Mouse (Mus musculus) liver, postnatal 0 days (tissue): ENCODE data around the gene Borcs8. TPM values are rescaled to one million over a fixed set of nuclear protein-coding genes. Genes with fewer than 3 reads are reported as not detected.
A peak's percentile ranks its signal among the peaks of the same experiment; 100 is the strongest.

ENCODE experiments used
- ATAC-seq: fragments of 200-750 bp; cut with Nextera tagmentation; 2 replicates; pipeline ENCODE4 v1.8.0; 2017; ENCODE audit warnings: mild to moderate bottlenecking, moderate library complexity
- DNase-seq: peaks from one replicate; pipeline ENCODE4 v3.0.0-alpha.2; 2016
- H3K27ac ChIP-seq: fragments of 300-500 bp; sonication (generic); 2 replicates; pipeline ENCODE4 v1.5.1; 2014; ENCODE audit warnings: antibody characterized with exemption, moderate library complexity, mild to moderate bottlenecking, low read depth
- H3K27me3 ChIP-seq: fragments of 300-500 bp; sonication (generic); 2 replicates; pipeline ENCODE4 v1.6.1; 2014; ENCODE audit warnings: low read length, control low read depth, mixed read lengths; ENCODE audit not compliant: insufficient read depth
- H3K36me3 ChIP-seq: fragments of 300-500 bp; sonication (generic); replicated peaks from 2 replicates; pipeline ENCODE4 v1.6.1; 2014; ENCODE audit warnings: mild to moderate bottlenecking, control low read depth, low read length, moderate library complexity, mixed read lengths; ENCODE audit not compliant: insufficient read depth
- H3K4me1 ChIP-seq: fragments of 300-500 bp; sonication (generic); 2 replicates; pipeline ENCODE4 v1.6.1; 2014; ENCODE audit warnings: antibody characterized with exemption, mild to moderate bottlenecking, control low read depth; ENCODE audit not compliant: insufficient read depth
- H3K4me2 ChIP-seq: fragments of 300-500 bp; sonication (generic); 2 replicates; pipeline ENCODE4 v1.6.1; 2014; ENCODE audit warnings: low read depth, mild to moderate bottlenecking, low read length, moderate library complexity, mixed read lengths
- H3K4me3 ChIP-seq: fragments of 300-500 bp; sonication (generic); 2 replicates; pipeline ENCODE4 v1.5.1; 2014; ENCODE audit warnings: low read depth, low read length
- H3K9ac ChIP-seq: fragments of 300-500 bp; sonication (generic); replicated peaks from 2 replicates; pipeline ENCODE4 v1.6.1; 2014; ENCODE audit warnings: mild to moderate bottlenecking, moderate library complexity
- H3K9me3 ChIP-seq: fragments of 300-500 bp; sonication (generic); 2 replicates; pipeline ENCODE4 v1.6.1; 2016; ENCODE audit warnings: mild to moderate bottlenecking, control low read depth, low read length, mixed read lengths
- CTCF ChIP-seq: sonication (generic); IDR thresholded peaks from 2 replicates; pipeline ENCODE4 v1.5.1; 2016; ENCODE audit warnings: antibody characterized with exemption, low read depth
- EP300 ChIP-seq: IDR thresholded peaks from 2 replicates; pipeline ENCODE4 v1.6.1; 2016; ENCODE audit warnings: antibody characterized with exemption, low read depth, mild to moderate bottlenecking
- WGBS: fragments of 180-500 bp; shearing (Covaris S2); extraction: QIAGEN DNeasy Blood & Tissue Kit; methylation state at CpG from one replicate; pipeline ENCODE4 v1.1.7; 2014; ENCODE audit not compliant: insufficient replicate concordance; 5-methylcytosine and 5-hydroxymethylcytosine counted together
- polyA plus RNA-seq: library from polyadenylated mRNA; unstranded; fragments of >200 nt; fragmentation: Nextera tagmentation; extraction: Ambion mirVana; gene quantifications from 2 replicates; pipeline ENCODE4 v1.2.1, GENCODE M21; 2015

The Borcs8 gene
- polyA plus RNA-seq, 1 experiment from 2014 or later: 18.8 TPM

GRCm38 (mm10) chr8:70110451-70110850 lies 28.8 kb upstream of the Borcs8 start:
- ATAC-seq (no peak), DNase-seq (no peak)
- Histone ChIP-seq H3K4me3 (no peak overlapping the region), H3K9me3 (no peaks in the 10 kb centered on the region), H3K9ac (no peak overlapping the region), H3K27ac (no peak overlapping the region), H3K4me1 (no peaks in the 10 kb centered on the region), H3K27me3 (peaks cover 57% of the 10 kb centered on the region), H3K4me2 (no peak overlapping the region), H3K36me3 (no peaks in the 10 kb centered on the region)
- WGBS: 54% methylated on average over 2 of the region's 2 CpGs
- no peak for TF ChIP-seq EP300
- TF ChIP-seq CTCF: no peak

- H3K4me3 ChIP-seq: no peak overlapping the region
- no peak overlapping the region for H3K4me2 ChIP-seq
- 48% methylated on average over 23 of the region's 23 CpGs for WGBS
- no peak for DNase-seq
- H3K4me1 ChIP-seq: no peaks in the 10 kb centered on the region
- no peak for ATAC-seq
- H3K36me3 ChIP-seq: no peaks in the 10 kb centered on the region
- peaks cover 58% of the 10 kb centered on the region for H3K27me3 ChIP-seq
- H3K9me3 ChIP-seq: no peaks in the 10 kb centered on the region
- no peak for TF ChIP-seq EP300
- no peak for TF ChIP-seq CTCF
- no peak overlapping the region for H3K9ac ChIP-seq
- no peak overlapping the region for H3K27ac ChIP-seq
Observed at GRCm38 (mm10) chr8:70111192-70111795, 28.0 kb upstream of the Borcs8 start.

DNA sequence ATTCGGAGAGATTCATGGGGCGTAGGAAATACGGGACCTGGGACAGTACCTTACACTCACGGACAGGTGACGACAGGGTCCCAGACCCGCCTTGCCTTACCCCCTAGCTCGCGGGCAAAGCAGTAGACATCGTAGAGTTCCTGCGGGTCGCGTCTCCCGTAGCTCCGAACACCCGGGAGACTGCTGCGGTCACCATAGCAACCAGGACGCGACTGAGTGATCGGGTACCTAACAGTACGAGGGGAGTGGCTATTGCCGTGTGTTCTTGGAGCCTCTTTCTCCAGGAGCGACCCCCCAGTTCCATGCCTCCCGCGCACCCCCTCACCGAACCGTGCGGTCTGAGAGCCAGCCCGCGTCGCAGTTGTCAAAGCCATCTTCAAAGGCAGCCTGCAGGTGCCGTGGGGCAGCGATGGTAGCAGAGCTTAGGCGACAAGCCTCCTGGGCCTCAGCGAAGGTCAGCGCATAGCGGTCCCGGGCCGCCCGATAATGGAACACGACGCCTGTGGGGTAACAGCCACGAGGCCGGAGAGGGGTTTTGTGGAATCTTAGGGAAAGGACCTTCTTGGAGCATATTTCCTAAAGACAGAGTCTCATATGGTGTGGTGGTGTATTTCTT lies 26.8 kb upstream of the Borcs8 start:
- no peaks in the 10 kb centered on the region for H3K9me3 ChIP-seq
- no peak overlapping the region for H3K4me2 ChIP-seq
- no peak for ATAC-seq
- no peak overlapping the region for H3K27ac ChIP-seq
- peaks cover 63% of the 10 kb centered on the region for H3K27me3 ChIP-seq
- 7% methylated on average over 43 of the region's 43 CpGs for WGBS
- H3K9ac ChIP-seq: no peak overlapping the region
- DNase-seq: no peak
- H3K4me3 ChIP-seq: no peak overlapping the region
- TF ChIP-seq CTCF (no peak), EP300 (no peak)
- H3K4me1 ChIP-seq: no peaks in the 10 kb centered on the region
- H3K36me3 ChIP-seq: no peaks in the 10 kb centered on the region

DNA sequence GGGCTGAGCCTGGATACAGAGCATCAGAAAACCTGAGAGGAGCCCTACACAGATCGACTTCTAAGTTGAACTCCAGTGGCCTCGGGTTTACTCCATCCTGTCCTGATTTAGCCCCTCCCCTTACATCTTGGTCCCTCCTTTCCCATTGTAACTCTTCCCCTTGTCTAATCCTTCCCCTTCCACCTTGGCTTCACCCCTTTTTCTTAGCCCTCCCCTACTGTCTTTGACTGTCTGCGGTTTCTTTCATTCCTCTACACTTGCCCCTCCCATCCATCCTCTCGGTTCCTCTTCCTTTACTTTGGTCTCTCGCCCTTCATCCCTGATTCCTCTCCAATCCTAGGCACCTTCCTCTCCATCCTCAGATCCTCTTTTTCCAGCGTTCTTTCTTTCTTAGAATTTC lies 24.8 kb upstream of the Borcs8 start:
- DNase-seq (no peak), ATAC-seq (no peak)
- H3K9ac ChIP-seq: no peak overlapping the region
- peaks cover 74% of the 10 kb centered on the region for H3K27me3 ChIP-seq
- no peaks in the 10 kb centered on the region for H3K36me3 ChIP-seq
- TF ChIP-seq CTCF (no peak), EP300 (no peak)
- H3K4me3 ChIP-seq: no peak overlapping the region
- no peaks in the 10 kb centered on the region for H3K9me3 ChIP-seq
- 16% methylated on average over 6 of the region's 6 CpGs for WGBS
- H3K27ac ChIP-seq: no peak overlapping the region
- H3K4me2 ChIP-seq: no peak overlapping the region
- no peaks in the 10 kb centered on the region for H3K4me1 ChIP-seq

DNA sequence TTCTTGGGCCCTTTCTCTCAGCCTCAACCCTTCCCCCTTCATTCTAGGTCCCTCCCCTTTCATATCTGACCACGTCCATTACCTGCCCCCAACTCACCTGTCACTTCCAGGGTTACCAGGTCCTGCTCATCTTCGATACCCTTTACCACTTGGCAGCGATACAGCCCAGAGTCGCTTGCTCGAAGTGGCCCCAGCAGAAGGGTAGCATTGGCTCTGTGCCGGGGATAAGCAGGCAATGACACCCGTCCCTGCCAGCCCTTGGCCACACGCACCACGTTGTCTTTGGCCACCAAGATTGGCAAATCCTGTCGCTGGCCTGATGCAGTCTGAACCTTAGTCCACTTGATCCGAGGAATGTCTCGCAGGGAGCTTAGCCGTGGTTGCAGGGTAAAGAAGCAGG lies 24.4 kb upstream of the Borcs8 start:
- H3K9ac ChIP-seq: no peak overlapping the region
- H3K4me3 ChIP-seq: no peak overlapping the region
- 59% methylated on average over 13 of the region's 13 CpGs for WGBS
- H3K4me1 ChIP-seq: no peaks in the 10 kb centered on the region
- no peak overlapping the region for H3K4me2 ChIP-seq
- DNase-seq (no peak), ATAC-seq (no peak)
- no peak overlapping the region for H3K27ac ChIP-seq
- no peaks in the 10 kb centered on the region for H3K36me3 ChIP-seq
- no peaks in the 10 kb centered on the region for H3K9me3 ChIP-seq
- TF ChIP-seq CTCF (no peak), EP300 (no peak)
- H3K27me3 ChIP-seq: peaks cover 74% of the 10 kb centered on the region

DNA sequence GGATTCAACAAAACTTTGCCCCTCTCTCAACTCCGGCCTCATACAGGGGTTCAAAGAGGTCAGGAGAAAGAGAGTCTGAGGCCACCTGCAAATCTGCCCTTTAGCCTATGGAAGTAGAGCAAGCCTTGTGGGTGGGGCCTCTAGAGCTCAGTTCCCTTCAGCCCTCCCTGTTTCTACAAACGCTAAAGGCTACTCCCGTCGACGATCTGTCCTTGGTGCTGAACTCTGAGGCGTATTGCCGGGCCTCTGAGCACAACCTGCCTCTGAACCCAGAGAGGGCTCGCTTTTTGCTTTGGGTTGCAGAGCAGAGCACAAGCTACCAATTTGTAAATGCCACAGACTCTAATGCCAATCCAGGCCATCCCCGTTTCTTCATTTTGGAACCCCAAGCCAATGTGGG lies 21.7 kb upstream of the Borcs8 start:
- H3K4me2 ChIP-seq: no peak overlapping the region
- H3K4me3 ChIP-seq: no peak overlapping the region
- H3K36me3 ChIP-seq: no peaks in the 10 kb centered on the region
- peaks cover 67% of the 10 kb centered on the region for H3K27me3 ChIP-seq
- H3K4me1 ChIP-seq: no peaks in the 10 kb centered on the region
- TF ChIP-seq CTCF (no peak), EP300 (no peak)
- DNase-seq: peak; percentile 57
- no peak overlapping the region for H3K9ac ChIP-seq
- no peak for ATAC-seq
- 4% methylated on average over 9 of the region's 9 CpGs for WGBS
- H3K27ac ChIP-seq: no peak overlapping the region
- H3K9me3 ChIP-seq: no peaks in the 10 kb centered on the region
